Mouse (Mus musculus): ENCODE data around the gene Hsf2.
A peak's percentile ranks its signal among the peaks of the same experiment; 100 is the strongest.
"Not testable (repeated sequence)": the region's sequence is repeated elsewhere in the genome, so short reads cannot be mapped to it uniquely, and the experiment has no call there.

The Hsf2 gene

GRCm38 (mm10) chr10:57532218-57533101 is 46.3 kb downstream of the Hsf2 start, which contains the start of gene Serinc1:
Serinc1 (minus strand) TSS chr10:57532530.
- peak; percentile 94 for DNase-seq

GRCm38 (mm10) chr10:57543890-57544289 is 57.7 kb downstream of the Hsf2 start:
- not testable (repeated sequence) for DNase-seq

GRCm38 (mm10) chr10:57549631-57550030 is 63.4 kb downstream of the Hsf2 start:
- DNase-seq, result no peak

- no peak for DNase-seq
These were observed 67.5 kb downstream of the Hsf2 start for GRCm38 (mm10) chr10:57553719-57554118.

- no peak for DNase-seq
These were observed 71.4 kb downstream of the Hsf2 start for GRCm38 (mm10) chr10:57557597-57557996.
